Mouse (Mus musculus) embryonic stem cell, embryonic (primary cell): ENCODE results near the gene Bcl11a.

Source experiments
- CTCF ChIA-PET, 4 experiments: fragments of 300-600 bp in 2 of 4; fragments of 350-600 bp in 2 of 4; sonication (Branson Sonifier 250); formaldehyde crosslinking; loops; one replicate each; lab custom pipeline; 2022; ENCODE audit warnings: inconsistent platforms in 2 of 4; lab: Charles Lee
- POLR2A ChIA-PET, 4 experiments: fragments of 300-600 bp in 2 of 4; fragments of 350-600 bp in 2 of 4; sonication (Branson Sonifier 250); formaldehyde crosslinking; loops; one replicate each; lab custom pipeline; 2022; ENCODE audit warnings: antibody characterized with exemption in 4 of 4, inconsistent platforms in 1 of 4; lab: Charles Lee

Bcl11a gene

GRCm38 (mm10) chr11:24136084-24136785 is 58.4 kb downstream of the Bcl11a start:
- POLR2A ChIA-PET: interaction anchor here in 1 of 4 experiments (0.6 kb wide), 1 partner anchor 644 kb away, joined by 3 read pairs; no protein-coding TSS in a partner anchor
- CTCF ChIA-PET: no interaction called here

- ChIA-PET POLR2A (no interaction called here), CTCF (no interaction called here)
Measured at GRCm38 (mm10) chr11:24137891-24138290, 60.0 kb downstream of the Bcl11a start.

- ChIA-PET CTCF (no interaction called here), POLR2A (no interaction called here)
Measured at GRCm38 (mm10) chr11:24138600-24139375, 60.9 kb downstream of the Bcl11a start.

GRCm38 (mm10) chr11:24139432-24139831 is 61.6 kb downstream of the Bcl11a start:
- CTCF ChIA-PET: no interaction called here

GRCm38 (mm10) chr11:24139952-24140351 is 62.1 kb downstream of the Bcl11a start:
- CTCF ChIA-PET: interaction anchor here in 1 of 4 experiments (0.6 to 0.7 kb wide), 2 partner anchors 9 to 963 kb away, joined by 3 to 10 read pairs; no protein-coding TSS in a partner anchor
- POLR2A ChIA-PET: no interaction called here

More at GRCm38 (mm10) chr11:24139432-24139831, 61.6 kb downstream of the Bcl11a start:
- POLR2A ChIA-PET: no interaction called here

- CTCF ChIA-PET: interaction anchor here in 1 of 4 experiments (0.7 kb wide), 1 partner anchor 8 kb away, joined by 10 read pairs; no protein-coding TSS in a partner anchor
- POLR2A ChIA-PET: no interaction called here
Measured at GRCm38 (mm10) chr11:24140948-24141347, 63.1 kb downstream of the Bcl11a start.

- ChIA-PET CTCF (interaction anchor here in 1 of 4 experiments (1.4 kb wide), 1 partner anchor 155 kb away, joined by 7 read pairs; no protein-coding TSS in a partner anchor), POLR2A (no interaction called here)
Measured at GRCm38 (mm10) chr11:24141479-24142251, 63.8 kb downstream of the Bcl11a start.

- CTCF ChIA-PET: interaction anchor here in 1 of 4 experiments (1.4 kb wide), 1 partner anchor 154 kb away, joined by 7 read pairs; no protein-coding TSS in a partner anchor
- POLR2A ChIA-PET: no interaction called here
Measured at GRCm38 (mm10) chr11:24142316-24142715, 64.5 kb downstream of the Bcl11a start.

GRCm38 (mm10) chr11:24144159-24144946 is 66.5 kb downstream of the Bcl11a start:
- CTCF ChIA-PET: interaction anchor here in 1 of 4 experiments (0.6 kb wide), 1 partner anchor 71 kb away, joined by 3 read pairs; no protein-coding TSS in a partner anchor
- POLR2A ChIA-PET: interaction anchor here in 2 of 4 experiments (1.0 to 1.2 kb wide), 2 partner anchors 28 to 35 kb away, joined by 3 read pairs; no protein-coding TSS in a partner anchor

- POLR2A ChIA-PET: no interaction called here
- CTCF ChIA-PET: no interaction called here
Measured at GRCm38 (mm10) chr11:24146034-24146433, 68.2 kb downstream of the Bcl11a start.

GRCm38 (mm10) chr11:24146437-24146836 is 68.6 kb downstream of the Bcl11a start:
- POLR2A ChIA-PET: no interaction called here
- CTCF ChIA-PET: no interaction called here

- POLR2A ChIA-PET: no interaction called here
- CTCF ChIA-PET: no interaction called here
Measured at GRCm38 (mm10) chr11:24147698-24148097, 69.8 kb downstream of the Bcl11a start.

GRCm38 (mm10) chr11:24148545-24148944 is 70.7 kb downstream of the Bcl11a start:
- ChIA-PET CTCF (interaction anchor here in 1 of 4 experiments (0.6 kb wide), 1 partner anchor 8 kb away, joined by 10 read pairs; no protein-coding TSS in a partner anchor), POLR2A (no interaction called here)

- POLR2A ChIA-PET: no interaction called here
- CTCF ChIA-PET: no interaction called here
Measured at GRCm38 (mm10) chr11:24149462-24150220, 71.8 kb downstream of the Bcl11a start.

- POLR2A ChIA-PET: no interaction called here
- CTCF ChIA-PET: no interaction called here
Measured at GRCm38 (mm10) chr11:24152076-24152784, 74.4 kb downstream of the Bcl11a start.

- ChIA-PET POLR2A (no interaction called here), CTCF (no interaction called here)
Measured at GRCm38 (mm10) chr11:24153049-24153448, 75.2 kb downstream of the Bcl11a start.

- POLR2A ChIA-PET: interaction anchor here in 1 of 4 experiments (1.0 kb wide), 1 partner anchor 77 kb away, joined by 3 read pairs; no protein-coding TSS in a partner anchor
- CTCF ChIA-PET: no interaction called here
Measured at GRCm38 (mm10) chr11:24158026-24158425, 80.2 kb downstream of the Bcl11a start.
